Mouse (Mus musculus) liver, embryonic 14.5 days (tissue): Measurements from ENCODE around the gene Mrps31. TPM values are rescaled to one million over a fixed set of nuclear protein-coding genes. Genes with fewer than 3 reads are reported as not detected.

ENCODE experiments used
- ATAC-seq: fragments of 200-750 bp; cut with Nextera tagmentation; 2 replicates; pipeline ENCODE4 v1.8.0; 2017; ENCODE audit warnings: moderate number of reproducible peaks, mild to moderate bottlenecking, moderate library complexity; ENCODE audit not compliant: insufficient read depth
- DNase-seq, 3 experiments: peaks; one replicate each; pipeline ENCODE4 v3.0.0-alpha.2; 2012 to 2013; ENCODE audit warnings: low read depth in 3 of 3, low spot score in 3 of 3
- H3K27ac ChIP-seq: fragments of 300-500 bp; sonication (generic); 2 replicates; pipeline ENCODE4 v1.5.1; 2014; ENCODE audit warnings: moderate library complexity, mild to moderate bottlenecking, control low read depth, inconsistent platforms
- H3K27me3 ChIP-seq: fragments of 300-500 bp; sonication (generic); 2 replicates; pipeline ENCODE4 v1.6.1; 2014; ENCODE audit warnings: mild to moderate bottlenecking, low read length, moderate library complexity; ENCODE audit not compliant: control insufficient read depth, insufficient read depth
- H3K36me3 ChIP-seq: fragments of 300-500 bp; sonication (generic); replicated peaks from 2 replicates; pipeline ENCODE4 v1.6.1; 2014; ENCODE audit warnings: low read depth; ENCODE audit not compliant: control insufficient read depth, insufficient read depth
- H3K4me1 ChIP-seq, 2 experiments: fragments of 200-500 bp in 1 of 2; fragments of 300-500 bp in 1 of 2; sonication (generic) in 1 of 2; replicated peaks; 2 replicates each; pipeline ENCODE4 v1.6.1; 2012 to 2014; ENCODE audit warnings: antibody characterized with exemption in 1 of 2, inconsistent platforms in 1 of 2, low read length in 1 of 2; ENCODE audit not compliant: control insufficient read depth in 2 of 2, insufficient read depth in 2 of 2
- H3K4me2 ChIP-seq: fragments of 300-500 bp; sonication (generic); 2 replicates; pipeline ENCODE4 v1.6.1; 2014; ENCODE audit warnings: low read depth, mild to moderate bottlenecking, control low read depth, moderate library complexity
- H3K4me3 ChIP-seq, 2 experiments: fragments of 200-500 bp in 1 of 2; fragments of 300-500 bp in 1 of 2; sonication (generic) in 1 of 2; 2 replicates each; pipeline ENCODE4 v1.5.1; 2012 to 2014; ENCODE audit warnings: low read depth in 2 of 2, low read length in 2 of 2, mild to moderate bottlenecking in 2 of 2, control low read depth in 1 of 2, inconsistent platforms in 1 of 2, moderate library complexity in 1 of 2; ENCODE audit not compliant: insufficient read depth in 1 of 2
- H3K9ac ChIP-seq: fragments of 300-500 bp; sonication (generic); replicated peaks from 2 replicates; pipeline ENCODE4 v1.6.1; 2014; ENCODE audit warnings: mild to moderate bottlenecking, control low read depth, moderate library complexity
- H3K9me3 ChIP-seq: fragments of 300-500 bp; sonication (generic); 2 replicates; pipeline ENCODE4 v1.6.1; 2016; ENCODE audit warnings: low read length, mixed read lengths; ENCODE audit not compliant: control insufficient read depth
- CTCF ChIP-seq: IDR thresholded peaks from 2 replicates; pipeline ENCODE4 v1.5.1; 2016; ENCODE audit warnings: antibody characterized with exemption, low read depth, control low read depth
- EP300 ChIP-seq: IDR thresholded peaks from 2 replicates; pipeline ENCODE4 v1.6.1; 2016; ENCODE audit warnings: antibody characterized with exemption, low read depth
- WGBS: fragments of 180-500 bp; shearing (Covaris S2); extraction: QIAGEN DNeasy Blood & Tissue Kit; methylation state at CpG from one replicate; pipeline ENCODE4 v1.1.7; 2014; ENCODE audit not compliant: insufficient replicate concordance; 5-methylcytosine and 5-hydroxymethylcytosine counted together
- polyA plus RNA-seq, 2 experiments: library from polyadenylated mRNA; depleted of rRNA in 1 of 2; stranded (reverse) in 1 of 2; unstranded in 1 of 2; fragments of >200 nt; fragmentation: Nextera tagmentation in 1 of 2; extraction: Ambion mirVana in 1 of 2; gene quantifications; 2 replicates each; pipeline versions ENCODE4 v1.2.1 to v1.2.3; 2012 to 2014

Mrps31 gene
- polyA plus RNA-seq, 2 experiments = 12.0 to 28.3 TPM

DNA sequence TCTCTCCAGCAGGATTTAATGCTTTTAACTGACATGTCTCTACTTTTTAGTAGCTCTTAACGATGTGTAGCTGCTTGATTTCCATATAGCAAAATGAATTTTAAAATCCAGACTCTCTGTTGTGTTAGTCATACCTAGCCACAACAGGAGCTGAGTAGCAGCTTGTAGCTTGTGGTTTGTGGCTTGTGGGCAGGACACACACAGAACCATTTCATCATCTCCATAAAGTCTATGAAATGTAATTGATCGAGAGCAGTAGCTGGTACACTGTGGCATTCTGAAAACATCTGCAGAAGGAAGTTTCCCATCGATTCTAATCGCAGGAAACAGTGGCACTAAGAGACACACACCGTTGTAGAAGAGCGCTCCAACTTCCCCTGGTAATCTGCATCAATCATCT lies 5.4 kb upstream of the Mrps31 start:
- H3K9ac ChIP-seq = no peak overlapping the region
- H3K36me3 ChIP-seq = no peaks in the 10 kb centered on the region
- H3K27me3 ChIP-seq = no peaks in the 10 kb centered on the region
- WGBS = 7% methylated on average over 6 of the region's 6 CpGs
- no peak overlapping the region for H3K4me3 ChIP-seq
- no peak overlapping the region for H3K27ac ChIP-seq
- ATAC-seq (no peak), DNase-seq (no peak)
- H3K4me2 ChIP-seq = no peak overlapping the region
- no peak for TF ChIP-seq CTCF
- TF ChIP-seq EP300 = no peak
- no peaks in the 10 kb centered on the region for H3K9me3 ChIP-seq
- H3K4me1 ChIP-seq = peaks cover 2 to 4% of the 10 kb centered on the region in 2 experiments; a peak in 2 of 4 replicates

DNA sequence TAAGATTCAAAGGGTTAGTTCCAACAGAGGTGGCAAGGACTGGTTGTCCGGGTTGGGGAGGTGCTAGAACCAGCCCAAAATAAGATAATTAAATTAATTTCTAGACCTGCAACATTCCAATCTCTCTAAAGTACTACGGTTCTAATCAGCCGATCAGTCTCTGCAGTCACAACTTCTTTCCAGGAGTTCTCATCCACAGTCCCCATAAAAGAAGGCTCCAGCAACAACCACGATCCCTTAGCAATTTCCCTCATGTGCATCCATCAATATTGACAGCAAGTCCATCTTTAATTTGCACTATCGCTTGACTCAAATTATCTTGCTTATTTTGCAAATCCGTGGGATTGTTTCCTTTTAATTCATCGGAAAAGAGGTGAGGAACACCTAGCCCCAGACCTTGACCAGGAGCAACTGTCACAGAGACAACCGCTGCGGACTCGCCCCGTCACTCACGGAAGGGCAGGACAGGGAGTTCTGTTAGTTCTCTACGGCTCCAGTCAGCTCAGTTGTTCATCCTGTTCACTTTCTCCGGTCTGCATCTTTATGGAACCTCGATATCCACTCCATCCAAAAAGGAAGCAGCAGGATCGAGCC lies 376 bp upstream of the Mrps31 start:
- no peak for TF ChIP-seq EP300
- no peak for TF ChIP-seq CTCF
- H3K27ac ChIP-seq = no peak overlapping the region
- no peaks in the 10 kb centered on the region for H3K9me3 ChIP-seq
- peak overlapping the region; percentile 83 to 96 for H3K4me3 ChIP-seq
- H3K4me1 ChIP-seq = peaks cover 9 to 17% of the 10 kb centered on the region in 2 experiments
- DNase-seq (no peak), ATAC-seq (peak; percentile 51)
- 11% methylated on average over 16 of the region's 16 CpGs for WGBS
- H3K9ac ChIP-seq = peak overlapping the region; percentile 91
- H3K36me3 ChIP-seq = no peaks in the 10 kb centered on the region
- H3K4me2 ChIP-seq = peak overlapping the region; percentile 87
- no peaks in the 10 kb centered on the region for H3K27me3 ChIP-seq

DNA sequence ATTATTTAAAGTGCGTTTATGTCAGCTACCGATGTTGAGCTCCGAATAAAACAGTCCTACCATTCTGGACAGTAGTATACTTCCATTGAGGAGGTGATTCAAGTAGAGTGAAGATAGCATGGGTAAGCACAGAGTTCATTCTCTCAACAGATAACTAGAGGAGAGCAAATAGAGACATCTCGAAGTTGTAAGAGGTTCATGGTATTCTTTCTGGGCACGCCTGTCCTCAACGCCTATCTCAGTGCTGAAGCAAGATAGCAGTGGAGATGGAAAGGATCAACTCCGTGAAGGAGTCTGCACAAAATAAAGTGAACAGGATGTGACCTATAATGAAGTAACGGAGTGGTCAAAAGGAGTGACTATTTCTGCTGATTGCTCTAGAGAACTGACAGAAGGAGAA lies 810 bp downstream of the Mrps31 start:
- H3K9ac ChIP-seq = peak overlapping the region; percentile 91
- no peak for DNase-seq
- peaks cover 9 to 17% of the 10 kb centered on the region in 2 experiments for H3K4me1 ChIP-seq
- H3K9me3 ChIP-seq = no peaks in the 10 kb centered on the region
- no peak for TF ChIP-seq EP300
- TF ChIP-seq CTCF = no peak
- H3K4me2 ChIP-seq = peak overlapping the region; percentile 87
- H3K36me3 ChIP-seq = no peaks in the 10 kb centered on the region
- H3K4me3 ChIP-seq = peak overlapping the region; percentile 83 to 96
- no peak overlapping the region; the same call in 1 of the 2 replicates for H3K27ac ChIP-seq
- H3K27me3 ChIP-seq = no peaks in the 10 kb centered on the region
- WGBS = 6% methylated on average over 8 of the region's 8 CpGs
- 0 out of 2 replicates have a peak, but pooled peaks have one; percentile 12 for ATAC-seq

Other genes with a start within 250 kb of the Mrps31 start
- 0.92 and 1.8 TPM in 2 replicates for gene Nek3, start 244.9 kb upstream of the Mrps31 start, polyA plus RNA-seq (2012; rRNA removed)
- gene Nek3, start 244.9 kb upstream of the Mrps31 start, polyA plus RNA-seq (2014; fragmentation: Nextera tagmentation; extraction: Ambion mirVana) = 1.4 and 1.7 TPM in 2 replicates
- 13.7 and 21.7 TPM in 2 replicates for gene Ckap2, start 225.5 kb upstream of the Mrps31 start, polyA plus RNA-seq (2012; rRNA removed)
- gene Ckap2, start 225.5 kb upstream of the Mrps31 start, polyA plus RNA-seq (2014; fragmentation: Nextera tagmentation; extraction: Ambion mirVana) = 21.6 and 22.4 TPM in 2 replicates
- 3.2 and 4.9 TPM in 2 replicates for gene Vps36, start 218.6 kb upstream of the Mrps31 start, polyA plus RNA-seq (2012; rRNA removed)
- gene Vps36, start 218.6 kb upstream of the Mrps31 start, polyA plus RNA-seq (2014; fragmentation: Nextera tagmentation; extraction: Ambion mirVana) = 7.8 and 8.4 TPM in 2 replicates
- 0.80 and 0.94 TPM in 2 replicates for gene Thsd1, start 184.0 kb upstream of the Mrps31 start, polyA plus RNA-seq (2012; rRNA removed)
- 1.1 and 1.3 TPM in 2 replicates for gene Thsd1, start 184.0 kb upstream of the Mrps31 start, polyA plus RNA-seq (2014; fragmentation: Nextera tagmentation; extraction: Ambion mirVana)
- not detected in 2 replicates for gene Tpte, start 127.9 kb upstream of the Mrps31 start, polyA plus RNA-seq (2012; rRNA removed)
- gene Tpte, start 127.9 kb upstream of the Mrps31 start, polyA plus RNA-seq (2014; fragmentation: Nextera tagmentation; extraction: Ambion mirVana) = not detected in 2 replicates
- 6.5 and 8.7 TPM in 2 replicates for gene Slc25a15, start 12.8 kb upstream of the Mrps31 start, polyA plus RNA-seq (2012; rRNA removed)
- gene Slc25a15, start 12.8 kb upstream of the Mrps31 start, polyA plus RNA-seq (2014; fragmentation: Nextera tagmentation; extraction: Ambion mirVana) = 17.2 and 19.3 TPM in 2 replicates